Mouse (Mus musculus): ENCODE data around the gene Vpreb2. TPM values are rescaled to one million over a fixed set of nuclear protein-coding genes. Genes with fewer than 3 reads are reported as not detected.

Vpreb2 gene
- not detected for polyA plus RNA-seq (2014; fragmentation: Illumina TruSeq; extraction: RNeasy Lipid Tissue Mini Kit (QIAGEN cat#74804); ENCODE audit: low read depth, low replicate concordance)

DNA sequence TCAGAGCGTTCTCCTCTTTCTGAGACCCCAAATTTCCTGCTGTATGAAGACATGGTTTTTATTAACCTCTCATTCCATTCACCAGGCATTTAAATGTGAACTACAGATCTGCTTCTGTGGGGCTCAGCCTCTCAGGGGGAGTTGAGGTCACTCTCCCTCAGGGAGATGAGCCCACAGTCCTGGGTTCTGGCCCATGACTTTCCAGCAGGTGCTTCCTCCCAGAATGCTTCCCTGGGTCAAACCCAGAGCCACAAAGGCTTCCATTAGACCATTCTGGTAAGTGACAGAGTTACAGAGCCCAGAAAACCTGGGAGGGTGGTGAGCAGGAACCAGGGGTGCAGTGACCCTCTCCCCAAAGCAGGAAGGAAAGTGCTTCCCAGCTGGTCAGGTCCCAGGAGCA is at the start of gene Vpreb2:
Gene Vpreb2 (plus strand): TSS at position 301 of the 400 bp plus-strand sequence.

Other genes starting within 250 kb of the Vpreb2 start
- 13.5 TPM for gene Med15, start 247.5 kb upstream of the Vpreb2 start, polyA plus RNA-seq (2014; fragmentation: Illumina TruSeq; extraction: RNeasy Lipid Tissue Mini Kit (QIAGEN cat#74804); ENCODE audit: low read depth, low replicate concordance)
- 11.2 TPM for gene Klhl22, start 220.8 kb upstream of the Vpreb2 start, polyA plus RNA-seq (2014; fragmentation: Illumina TruSeq; extraction: RNeasy Lipid Tissue Mini Kit (QIAGEN cat#74804); ENCODE audit: low read depth, low replicate concordance)
- gene Scarf2, start 183.1 kb upstream of the Vpreb2 start, polyA plus RNA-seq (2014; fragmentation: Illumina TruSeq; extraction: RNeasy Lipid Tissue Mini Kit (QIAGEN cat#74804); ENCODE audit: low read depth, low replicate concordance): not detected
- not detected for gene B830017H08Rik, start 147.3 kb upstream of the Vpreb2 start, polyA plus RNA-seq (2014; fragmentation: Illumina TruSeq; extraction: RNeasy Lipid Tissue Mini Kit (QIAGEN cat#74804); ENCODE audit: low read depth, low replicate concordance)
- not detected for gene Car15, start 142.1 kb upstream of the Vpreb2 start, polyA plus RNA-seq (2014; fragmentation: Illumina TruSeq; extraction: RNeasy Lipid Tissue Mini Kit (QIAGEN cat#74804); ENCODE audit: low read depth, low replicate concordance)
- not detected for gene Gm20518, start 88.8 kb upstream of the Vpreb2 start, polyA plus RNA-seq (2014; fragmentation: Illumina TruSeq; extraction: RNeasy Lipid Tissue Mini Kit (QIAGEN cat#74804); ENCODE audit: low read depth, low replicate concordance)
- not detected for gene Tssk1, start 86.2 kb upstream of the Vpreb2 start, polyA plus RNA-seq (2014; fragmentation: Illumina TruSeq; extraction: RNeasy Lipid Tissue Mini Kit (QIAGEN cat#74804); ENCODE audit: low read depth, low replicate concordance)
- gene Dgcr2, start 81.9 kb upstream of the Vpreb2 start, polyA plus RNA-seq (2014; fragmentation: Illumina TruSeq; extraction: RNeasy Lipid Tissue Mini Kit (QIAGEN cat#74804); ENCODE audit: low read depth, low replicate concordance): 8.2 TPM
- gene Tssk2, start 81.8 kb upstream of the Vpreb2 start, polyA plus RNA-seq (2014; fragmentation: Illumina TruSeq; extraction: RNeasy Lipid Tissue Mini Kit (QIAGEN cat#74804); ENCODE audit: low read depth, low replicate concordance): not detected
- gene Ess2, start 69.1 kb upstream of the Vpreb2 start, polyA plus RNA-seq (2014; fragmentation: Illumina TruSeq; extraction: RNeasy Lipid Tissue Mini Kit (QIAGEN cat#74804); ENCODE audit: low read depth, low replicate concordance): 2.1 TPM
- gene Gsc2, start 65.4 kb upstream of the Vpreb2 start, polyA plus RNA-seq (2014; fragmentation: Illumina TruSeq; extraction: RNeasy Lipid Tissue Mini Kit (QIAGEN cat#74804); ENCODE audit: low read depth, low replicate concordance): not detected
- gene Slc25a1, start 52.2 kb upstream of the Vpreb2 start, polyA plus RNA-seq (2014; fragmentation: Illumina TruSeq; extraction: RNeasy Lipid Tissue Mini Kit (QIAGEN cat#74804); ENCODE audit: low read depth, low replicate concordance): 36.7 TPM
- 6.9 TPM for gene Dgcr6, start 72.4 kb downstream of the Vpreb2 start, polyA plus RNA-seq (2014; fragmentation: Illumina TruSeq; extraction: RNeasy Lipid Tissue Mini Kit (QIAGEN cat#74804); ENCODE audit: low read depth, low replicate concordance)
- gene Prodh, start 109.8 kb downstream of the Vpreb2 start, polyA plus RNA-seq (2014; fragmentation: Illumina TruSeq; extraction: RNeasy Lipid Tissue Mini Kit (QIAGEN cat#74804); ENCODE audit: low read depth, low replicate concordance): 0.76 TPM
- gene Rtn4r, start 147.2 kb downstream of the Vpreb2 start, polyA plus RNA-seq (2014; fragmentation: Illumina TruSeq; extraction: RNeasy Lipid Tissue Mini Kit (QIAGEN cat#74804); ENCODE audit: low read depth, low replicate concordance): not detected
- not detected for gene Ccdc188, start 237.5 kb downstream of the Vpreb2 start, polyA plus RNA-seq (2014; fragmentation: Illumina TruSeq; extraction: RNeasy Lipid Tissue Mini Kit (QIAGEN cat#74804); ENCODE audit: low read depth, low replicate concordance)